Mouse (Mus musculus) E14TG2a.4 (cell line): ENCODE measurements at regions not wholly inside any gene's neighbourhood (a gene's known extent, or its start where the extent isn't known, plus 50 kb on each side); places are given as distances from the start of the nearest gene placed in this dataset.

ENCODE experiments used
- H3K27me3 ChIP-seq: 2 replicates; pipeline ENCODE4 v1.6.1; 2014; ENCODE audit warnings: low read length, control low read depth; ENCODE audit not compliant: insufficient read depth
- H3K36me3 ChIP-seq: 2 replicates; pipeline ENCODE4 v1.6.1; 2014; ENCODE audit warnings: low read length, control low read depth; ENCODE audit not compliant: insufficient read depth
- H3K4me1 ChIP-seq: replicated peaks from 2 replicates; pipeline ENCODE4 v1.6.1; 2014; ENCODE audit warnings: low read depth, low read length, control low read depth
- H3K4me3 ChIP-seq: replicated peaks from 2 replicates; pipeline ENCODE4 v1.5.1; 2014; ENCODE audit warnings: mild to moderate bottlenecking, low read length
- H3K9me3 ChIP-seq: 2 replicates; pipeline ENCODE4 v1.6.1; 2014; ENCODE audit warnings: low read length, control low read depth
- CTCF ChIP-seq: conservative IDR thresholded peaks from 2 replicates; pipeline ENCODE4 v1.5.1; 2014; ENCODE audit warnings: low read length
- NANOG ChIP-seq: IDR thresholded peaks from 2 replicates; pipeline ENCODE4 v1.6.1; 2014; ENCODE audit warnings: borderline replicate concordance, low read length, mixed read lengths
- POU5F1 ChIP-seq: IDR thresholded peaks from 2 replicates; pipeline ENCODE4 v1.6.1; 2014; ENCODE audit warnings: low read length, borderline replicate concordance

DNA sequence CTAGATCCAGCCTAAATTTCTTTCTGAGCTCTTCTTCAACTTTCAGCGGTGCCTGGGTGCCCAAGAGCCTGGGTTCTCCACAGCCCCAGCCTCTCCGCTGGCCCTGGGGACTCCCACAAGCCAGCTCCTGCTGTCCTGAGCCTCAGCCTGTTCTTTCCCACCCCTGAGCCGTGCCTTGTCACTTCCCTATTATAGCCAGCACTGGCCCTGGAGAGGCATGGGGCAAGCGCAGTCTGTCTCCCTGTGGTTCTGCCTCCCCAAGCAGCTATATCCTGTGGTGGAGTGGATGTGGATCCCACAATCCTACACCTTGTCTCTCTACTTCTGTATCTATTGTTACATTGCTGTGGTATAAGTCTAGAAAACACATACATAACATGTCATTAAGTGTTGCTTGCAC, 128.6 kb upstream of the Hgf start:
- Histone ChIP-seq H3K4me1 (peaks cover 29% of the 10 kb centered on the region), H3K4me3 (peak overlapping the region; percentile 17; the same call in 1 of the 2 replicates), H3K36me3 (no peaks in the 10 kb centered on the region), H3K27me3 (no peaks in the 10 kb centered on the region), H3K9me3 (no peaks in the 10 kb centered on the region)
- TF ChIP-seq POU5F1 (no peak), CTCF (no peak), NANOG (no peak)

DNA sequence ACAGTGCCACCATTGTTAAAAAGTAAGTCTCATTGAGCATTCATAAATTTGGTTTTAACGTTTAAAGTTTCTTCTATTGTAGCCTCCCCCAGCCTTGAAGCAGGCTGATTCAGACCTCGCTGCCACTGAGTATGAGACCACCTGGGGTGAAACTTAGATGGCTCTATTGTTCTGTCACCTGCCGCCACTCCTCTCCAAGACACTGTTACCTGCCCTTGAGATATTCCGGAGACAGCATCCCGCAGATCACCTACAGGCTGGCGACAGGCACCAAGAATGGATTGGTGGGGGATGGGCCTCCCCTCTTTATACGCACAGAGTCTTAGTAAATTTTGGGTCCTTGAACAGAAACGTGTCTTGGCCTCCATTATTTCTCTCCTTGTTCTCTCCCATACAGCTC, 128.0 kb upstream of the Hgf start:
- TF ChIP-seq NANOG, result peak; percentile 82
- TF ChIP-seq POU5F1, result no peak
- TF ChIP-seq CTCF, result no peak
- H3K4me1 ChIP-seq, result peaks cover 31% of the 10 kb centered on the region
- H3K9me3 ChIP-seq, result no peaks in the 10 kb centered on the region
- no peaks in the 10 kb centered on the region for H3K27me3 ChIP-seq
- no peak overlapping the region; the same call in 1 of the 2 replicates for H3K4me3 ChIP-seq
- no peaks in the 10 kb centered on the region for H3K36me3 ChIP-seq

DNA sequence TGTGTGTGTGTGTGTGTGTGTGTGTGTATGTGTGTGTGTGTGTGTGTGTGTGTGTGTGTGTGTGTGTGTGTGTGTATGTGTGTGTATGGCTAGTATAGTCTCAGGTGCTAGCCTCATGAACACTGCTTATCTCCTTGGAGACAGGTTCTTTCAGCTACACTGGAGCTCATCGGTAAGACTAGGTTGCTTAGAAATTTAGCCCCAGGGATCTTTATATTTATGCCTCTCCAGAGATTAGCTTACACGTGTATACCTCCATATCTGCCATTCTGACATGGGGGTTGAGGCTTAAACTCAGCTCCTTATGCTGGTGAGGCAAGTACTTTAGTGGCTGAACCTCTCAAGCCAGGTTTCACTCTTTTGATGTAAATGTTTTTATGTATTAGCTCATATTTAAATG, 127.0 kb upstream of the Hgf start:
- no peak for TF ChIP-seq POU5F1
- no peak for TF ChIP-seq CTCF
- no peak for TF ChIP-seq NANOG
- Histone ChIP-seq H3K36me3 (no peaks in the 10 kb centered on the region), H3K4me1 (peaks cover 33% of the 10 kb centered on the region), H3K27me3 (no peaks in the 10 kb centered on the region), H3K4me3 (no peak overlapping the region), H3K9me3 (no peaks in the 10 kb centered on the region)

DNA sequence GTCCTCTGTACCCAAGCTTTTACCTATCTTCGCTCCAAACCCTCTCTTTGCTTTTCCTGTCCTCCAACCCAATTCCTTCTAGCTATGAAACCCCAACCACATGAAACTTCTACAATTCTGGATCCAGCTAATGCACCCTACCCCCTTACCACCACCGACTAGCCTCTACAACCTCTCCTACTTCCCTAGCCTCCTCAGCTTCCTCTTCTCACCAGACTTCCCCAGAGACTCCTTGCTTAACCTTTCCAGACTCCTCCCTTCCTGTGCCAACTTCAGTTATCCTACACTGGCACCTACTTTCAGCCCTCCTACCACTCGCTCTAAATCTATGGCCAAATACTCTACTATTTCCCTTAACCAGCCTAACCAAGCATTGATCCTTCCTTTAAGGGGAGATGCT, 118.7 kb upstream of the Hgf start:
- Histone ChIP-seq H3K4me1 (peaks cover 4% of the 10 kb centered on the region), H3K36me3 (no peaks in the 10 kb centered on the region), H3K9me3 (no peaks in the 10 kb centered on the region), H3K4me3 (no peak overlapping the region), H3K27me3 (no peaks in the 10 kb centered on the region)
- TF ChIP-seq CTCF, result no peak
- no peak for TF ChIP-seq POU5F1
- no peak for TF ChIP-seq NANOG

DNA sequence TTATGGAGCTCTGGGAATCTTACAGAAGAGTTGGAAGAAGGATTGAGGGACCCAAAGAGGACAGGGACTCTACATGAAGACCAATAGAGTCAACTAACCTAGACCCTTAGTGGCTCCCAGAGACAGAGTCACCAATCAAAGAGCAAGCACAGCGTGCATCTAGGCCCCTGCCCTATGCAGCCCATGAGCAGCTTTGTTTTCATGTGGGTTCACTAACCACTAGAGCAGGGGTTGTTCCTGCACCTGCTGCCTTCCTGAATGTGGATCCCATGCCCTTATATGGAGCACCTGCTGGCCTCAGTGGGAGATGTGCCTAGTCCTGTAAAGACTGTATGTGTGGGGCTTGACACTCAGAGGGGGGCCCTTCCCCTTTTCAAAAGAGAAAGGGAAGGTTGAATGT, 108.2 kb upstream of the Hgf start:
- TF ChIP-seq POU5F1 (no peak), CTCF (no peak), NANOG (no peak)
- H3K36me3 ChIP-seq, result no peaks in the 10 kb centered on the region
- H3K9me3 ChIP-seq, result no peaks in the 10 kb centered on the region
- H3K4me1 ChIP-seq, result no peaks in the 10 kb centered on the region
- no peaks in the 10 kb centered on the region for H3K27me3 ChIP-seq
- no peak overlapping the region for H3K4me3 ChIP-seq

DNA sequence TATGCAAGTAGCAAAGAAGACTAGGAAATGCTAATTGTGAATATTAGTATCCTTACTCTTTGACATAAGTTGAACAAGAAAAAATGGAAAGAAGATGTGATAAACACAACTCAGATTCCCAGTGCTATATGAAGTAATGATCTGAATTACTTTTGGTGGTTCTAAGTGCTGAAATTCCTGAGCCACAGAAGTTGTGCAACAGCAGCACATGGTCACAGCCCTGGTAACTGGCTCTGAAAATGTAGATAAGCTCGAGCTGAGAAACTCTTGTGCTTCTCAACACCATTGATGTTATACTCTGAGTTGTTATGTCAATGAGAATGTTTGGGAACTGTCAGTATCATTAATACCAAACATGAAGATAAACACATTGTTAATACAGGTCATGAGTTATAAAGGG, 106.3 kb upstream of the Hgf start:
- Histone ChIP-seq H3K4me3 (no peak overlapping the region), H3K27me3 (no peaks in the 10 kb centered on the region), H3K36me3 (no peaks in the 10 kb centered on the region), H3K4me1 (no peaks in the 10 kb centered on the region), H3K9me3 (peaks cover 8% of the 10 kb centered on the region)
- no peak for TF ChIP-seq CTCF
- TF ChIP-seq POU5F1, result no peak
- TF ChIP-seq NANOG, result no peak

DNA sequence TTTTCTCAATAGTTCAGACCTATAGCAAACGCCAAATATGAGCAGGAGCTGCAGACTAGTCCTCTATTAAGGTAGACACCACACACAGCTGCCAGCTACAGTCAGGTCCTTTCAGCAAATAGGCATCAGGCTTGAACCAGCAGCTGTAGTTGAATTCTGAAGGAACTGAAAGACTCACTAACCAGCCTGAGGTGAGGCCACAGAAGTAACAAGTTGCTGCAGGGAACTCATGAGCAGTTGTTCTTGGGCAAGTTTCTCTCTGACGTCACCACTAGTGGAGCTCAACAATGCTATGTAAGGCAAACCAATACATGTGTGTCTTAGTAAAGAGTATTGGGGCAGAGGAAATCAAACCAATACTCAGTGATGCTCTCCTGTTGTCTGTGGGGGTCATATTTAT, 91.5 kb upstream of the Hgf start:
- H3K4me3 ChIP-seq, result no peak overlapping the region
- TF ChIP-seq POU5F1 (no peak), NANOG (no peak), CTCF (no peak)
- H3K27me3 ChIP-seq, result no peaks in the 10 kb centered on the region
- H3K4me1 ChIP-seq, result no peaks in the 10 kb centered on the region
- H3K9me3 ChIP-seq, result peaks cover 50% of the 10 kb centered on the region
- H3K36me3 ChIP-seq, result no peaks in the 10 kb centered on the region

DNA sequence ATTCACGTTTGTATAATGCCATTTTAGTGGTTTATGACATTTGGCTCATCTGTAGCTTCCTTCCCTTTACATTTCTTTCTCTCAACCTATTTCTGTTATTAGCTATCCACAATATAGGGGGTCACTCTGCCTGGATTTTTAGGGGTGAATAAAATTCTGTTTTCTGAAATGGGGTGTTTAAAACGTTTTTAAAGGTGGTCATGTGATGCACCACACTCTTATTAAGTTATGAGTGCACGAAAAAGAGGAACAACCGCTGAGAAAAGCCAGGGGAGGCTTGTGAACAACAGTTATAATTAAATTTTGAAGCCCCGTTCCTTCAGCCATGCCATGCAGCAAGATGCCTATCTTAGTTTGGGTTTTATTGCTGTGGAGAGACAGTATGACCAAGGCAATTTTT, 87.0 kb upstream of the Hgf start:
- no peaks in the 10 kb centered on the region for H3K36me3 ChIP-seq

DNA sequence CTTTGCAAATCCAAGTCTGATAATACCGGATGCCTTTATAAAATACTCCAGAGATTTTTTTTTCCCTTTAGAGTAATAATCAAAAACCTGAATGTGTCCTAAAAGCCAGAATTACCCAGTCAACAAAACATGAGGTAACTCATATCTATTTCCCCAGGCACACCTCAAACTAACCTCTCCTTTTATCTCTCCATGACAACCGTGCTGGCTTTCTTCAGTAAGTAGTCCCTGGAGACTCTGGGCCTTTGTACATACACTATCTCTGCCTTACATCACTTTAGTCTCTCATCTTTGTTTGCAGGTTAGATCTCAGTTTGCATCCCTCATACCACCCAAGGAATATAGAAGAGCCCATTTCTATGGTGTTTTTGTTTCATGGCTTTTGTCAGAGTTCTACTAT, 84.7 kb upstream of the Hgf start:
- Histone ChIP-seq H3K27me3 (no peaks in the 10 kb centered on the region), H3K36me3 (no peaks in the 10 kb centered on the region), H3K4me3 (no peak overlapping the region), H3K4me1 (no peaks in the 10 kb centered on the region), H3K9me3 (no peaks in the 10 kb centered on the region; the same call in 1 of the 2 replicates)
- TF ChIP-seq POU5F1, result no peak
- no peak for TF ChIP-seq CTCF
- TF ChIP-seq NANOG, result no peak

More for the DNA sequence above, 87.0 kb upstream of the Hgf start:
- Histone ChIP-seq H3K9me3 (peaks cover 15% of the 10 kb centered on the region), H3K4me1 (no peaks in the 10 kb centered on the region), H3K27me3 (no peaks in the 10 kb centered on the region), H3K4me3 (no peak overlapping the region)
- TF ChIP-seq CTCF (no peak), POU5F1 (no peak), NANOG (no peak)
